Mouse (Mus musculus) c-Kit-negative CD71-positive TER-119-positive erythroid progenitor cells, embryonic 14.5 days (primary cell): ENCODE data around the gene Rag2.

Source experiments
- DNase-seq: peaks from one replicate; pipeline ENCODE4 v3.0.0-alpha.2; 2013; ENCODE audit warnings: low read depth, low spot score

Gene Rag2

DNA sequence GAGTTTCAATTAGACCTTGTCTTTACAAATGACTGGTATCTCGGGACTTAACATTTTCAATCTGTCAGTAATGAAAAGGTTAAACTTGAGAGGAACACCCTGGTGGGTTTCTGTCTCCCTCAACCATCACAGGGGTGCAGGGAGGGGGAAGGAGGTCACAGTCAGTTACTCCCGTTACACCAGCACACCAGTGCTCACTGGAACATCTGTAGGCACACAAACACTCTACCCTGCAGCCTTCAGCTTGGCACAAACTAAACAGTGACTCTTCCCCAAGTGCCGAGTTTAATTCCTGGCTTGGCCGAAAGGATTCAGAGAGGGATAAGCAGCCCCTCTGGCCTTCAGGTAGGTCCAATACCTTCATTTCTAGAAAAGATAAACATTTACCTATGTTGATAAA is at the start of gene Rag2:
Gene Rag2, plus strand, starts transcription at position 193 of the 400 bp plus-strand sequence.
- no peak for DNase-seq

DNA sequence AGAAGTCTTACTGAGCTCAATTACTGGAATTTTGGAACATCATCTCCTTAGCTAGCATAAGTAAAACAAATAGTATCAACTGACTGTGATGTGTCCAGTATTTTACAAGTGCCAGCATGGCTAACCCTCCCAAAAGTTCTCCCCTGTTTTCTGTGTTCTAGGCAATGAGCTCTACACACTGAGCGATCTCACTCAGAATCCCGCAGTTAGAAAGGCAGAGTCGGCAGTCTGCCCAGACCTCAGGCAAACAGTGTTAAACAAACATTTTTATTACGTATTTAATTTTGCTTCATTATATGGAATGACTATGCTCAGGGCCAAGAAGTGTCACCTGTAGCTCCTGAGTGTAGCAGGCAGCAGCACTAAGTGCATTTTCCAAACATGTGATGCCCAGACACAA is 47.3 kb upstream of the Rag2 start:
- no peak for DNase-seq

DNA sequence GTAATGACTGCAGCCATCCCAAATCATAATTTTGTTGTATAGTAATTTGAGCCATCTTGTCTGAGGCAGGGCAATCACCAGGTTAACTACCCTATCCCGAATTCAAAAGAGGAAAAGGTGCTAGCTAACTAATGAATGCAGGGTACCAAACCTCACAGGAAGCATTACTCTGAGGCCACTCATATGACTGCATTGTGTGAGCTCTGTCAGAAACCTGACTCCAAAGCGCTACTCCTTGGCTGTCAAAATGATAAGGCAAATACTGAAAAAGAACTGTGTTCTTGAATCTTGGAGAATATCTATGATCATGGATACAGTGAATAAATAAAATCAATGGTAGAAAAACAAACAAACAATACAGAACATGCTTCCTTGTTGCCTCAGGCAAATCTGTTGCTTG is 44.5 kb upstream of the Rag2 start:
- DNase-seq: no peak

DNA sequence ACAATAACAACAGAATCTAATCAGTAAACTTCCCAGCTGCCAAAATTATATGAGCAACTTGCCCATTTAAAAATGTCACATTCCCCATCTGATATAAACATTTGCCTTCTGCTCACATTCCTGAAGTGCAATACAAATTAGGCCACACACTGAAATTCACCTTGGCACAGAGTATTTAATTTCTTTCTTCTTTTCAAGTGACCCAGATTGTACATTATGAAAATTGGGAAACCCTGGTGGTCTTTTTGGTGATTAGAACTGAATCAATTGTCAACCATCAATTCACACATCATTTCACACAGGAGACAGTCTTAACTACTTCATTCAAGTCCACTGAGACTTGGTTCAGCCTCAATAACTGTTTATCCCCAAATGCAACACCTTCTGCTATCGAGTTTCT is 44.1 kb upstream of the Rag2 start:
- DNase-seq: no peak

DNA sequence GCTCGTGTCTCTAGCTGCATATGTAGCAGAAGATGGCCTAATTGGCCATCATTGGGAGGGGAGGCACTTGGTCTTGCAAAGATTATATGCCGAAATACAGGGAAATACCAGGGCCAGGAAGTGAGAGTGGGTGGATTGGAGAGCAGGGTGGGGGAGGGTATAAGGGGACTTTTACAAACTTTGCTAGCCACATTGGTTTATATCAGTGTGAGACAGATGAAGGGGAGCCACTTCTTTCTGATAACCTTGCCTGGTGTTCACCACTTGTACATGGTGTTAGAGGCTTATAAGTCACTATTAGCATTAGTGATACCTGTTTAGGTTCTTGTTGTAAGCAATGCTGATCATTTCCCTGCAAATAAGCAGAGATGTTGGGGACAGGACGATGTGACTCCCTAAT is 43.5 kb upstream of the Rag2 start:
- DNase-seq: no peak

DNA sequence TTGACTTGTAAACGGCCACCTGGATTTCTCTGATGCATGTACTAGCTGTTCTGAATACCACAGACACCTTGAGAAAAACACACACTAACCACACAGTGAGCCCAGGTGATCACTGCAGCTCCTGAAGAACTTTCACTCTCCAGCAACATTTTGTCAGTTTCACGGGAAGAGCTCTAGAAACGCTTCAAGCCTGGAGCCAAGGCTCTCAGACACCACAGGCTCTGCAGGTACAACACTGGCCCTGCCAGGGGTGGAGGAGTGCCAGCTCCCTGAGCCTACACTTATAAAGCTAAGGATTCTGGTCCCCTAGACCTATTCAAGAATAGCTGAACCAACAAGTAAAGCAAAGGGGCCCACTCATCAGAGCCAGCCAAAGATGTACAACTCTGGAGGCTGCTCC is 43.1 kb upstream of the Rag2 start:
- no peak for DNase-seq

DNA sequence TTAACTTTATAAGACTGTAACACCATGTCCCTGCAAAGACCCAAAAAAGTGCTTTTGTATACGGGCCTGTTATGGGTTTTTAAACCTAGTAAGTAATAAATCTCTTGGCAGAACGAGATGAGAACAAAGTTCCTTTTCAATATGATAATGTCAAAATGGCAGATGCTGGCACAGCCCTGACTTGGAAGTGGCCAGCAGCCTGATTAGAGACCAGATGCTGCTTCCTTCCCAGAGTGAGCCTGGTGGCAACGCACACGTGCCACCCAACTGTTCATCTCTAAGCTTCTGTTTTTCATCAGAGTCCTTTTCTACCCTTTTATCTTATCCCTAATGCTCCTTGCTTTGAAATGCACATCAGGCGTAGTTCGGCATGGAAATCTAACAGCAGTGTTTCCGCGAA is 33.2 kb upstream of the Rag2 start:
- no peak for DNase-seq

DNA sequence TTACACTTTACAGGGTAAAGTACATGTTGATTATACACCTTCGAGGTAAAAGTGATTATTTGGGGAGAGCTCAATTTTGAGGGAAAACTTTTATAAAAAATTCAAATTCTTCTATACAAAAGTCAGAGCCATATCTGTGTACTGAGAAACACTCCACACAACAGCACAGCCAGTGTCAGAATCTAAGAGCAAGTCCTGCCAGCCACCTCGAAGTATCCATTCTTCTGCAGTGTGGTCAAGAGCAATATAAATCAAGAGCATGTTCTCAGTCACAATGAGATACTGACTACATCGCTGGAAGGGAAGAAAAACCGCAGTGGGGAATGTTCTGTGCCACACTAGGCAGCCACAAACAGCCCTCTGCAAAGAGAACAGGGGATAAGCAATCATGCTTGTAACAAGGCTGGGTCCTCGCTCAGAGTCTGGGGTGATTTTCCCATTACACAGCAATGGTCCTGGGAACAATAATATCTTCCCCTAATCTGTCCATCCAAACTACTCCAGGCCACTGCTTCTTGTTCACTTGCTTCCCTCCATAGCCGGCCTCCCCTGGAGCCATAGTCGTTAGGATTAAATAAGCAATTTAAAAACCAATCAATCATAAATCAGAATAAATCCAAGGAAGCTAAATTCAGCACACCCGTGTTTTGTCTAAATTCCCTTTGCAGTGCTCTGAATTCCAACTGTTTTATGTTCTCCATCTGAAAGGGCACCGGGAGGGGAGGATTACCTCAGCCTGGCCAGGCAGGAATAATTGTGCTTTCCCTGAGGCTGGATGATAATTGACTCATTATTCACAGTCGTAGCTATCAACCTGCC is 32.3 kb upstream of the Rag2 start:
- DNase-seq: no peak

DNA sequence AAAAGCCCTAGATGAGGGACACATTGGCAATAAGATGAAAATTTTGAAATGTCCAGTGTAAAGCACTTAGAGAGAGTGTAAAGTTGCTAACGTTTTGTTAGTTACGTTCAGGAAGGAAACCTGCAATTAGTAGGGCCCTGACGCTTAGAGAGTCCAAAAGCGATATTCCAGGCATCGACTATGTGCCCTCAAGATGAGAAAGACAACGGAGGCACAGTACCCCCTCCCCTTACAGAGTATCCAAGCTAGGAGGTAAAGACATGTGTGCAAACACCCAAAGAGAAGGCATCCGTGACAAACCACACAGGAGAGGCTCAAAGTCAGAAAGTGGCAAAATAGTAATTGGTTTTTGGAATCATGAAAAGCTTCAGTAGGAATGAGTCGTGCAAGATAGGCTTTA is 31.6 kb upstream of the Rag2 start:
- DNase-seq: no peak

DNA sequence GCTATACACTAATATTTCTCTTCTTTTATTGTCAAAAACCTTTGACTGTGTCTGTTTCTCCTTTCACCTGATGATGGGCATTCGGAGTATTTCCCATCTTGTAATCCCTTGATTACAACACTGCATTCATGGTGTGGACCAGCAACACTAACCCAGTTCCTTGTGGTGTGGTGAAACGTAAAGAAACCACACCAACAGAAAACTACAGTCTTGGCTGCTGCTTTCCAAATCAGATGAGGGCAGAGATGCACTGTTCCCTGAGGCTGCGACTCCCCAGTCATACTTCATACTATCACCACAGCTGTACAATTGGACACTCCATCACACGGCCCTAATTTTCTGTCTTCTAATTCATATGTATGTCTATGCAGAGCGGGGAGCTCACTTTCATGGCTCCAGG is 29.8 kb upstream of the Rag2 start:
- DNase-seq: no peak

DNA sequence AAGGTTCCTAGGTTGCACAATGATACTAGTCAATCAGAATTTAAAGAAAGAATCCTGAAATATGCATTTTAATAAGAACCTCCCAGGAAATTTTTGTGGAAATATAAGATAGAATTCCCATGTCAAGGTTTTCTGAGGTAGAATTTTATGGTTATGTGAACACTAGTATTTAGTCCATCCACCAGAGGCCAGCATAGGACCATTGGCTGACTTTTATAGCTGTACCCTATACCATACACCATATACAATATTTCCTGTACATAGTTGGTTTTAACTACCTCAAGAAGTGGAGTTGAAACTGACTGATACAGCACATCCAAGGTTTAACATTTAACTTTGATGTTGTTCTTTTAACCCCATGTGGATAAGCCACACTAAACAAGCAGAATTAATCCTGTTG is 27.3 kb upstream of the Rag2 start:
- no peak for DNase-seq

DNA sequence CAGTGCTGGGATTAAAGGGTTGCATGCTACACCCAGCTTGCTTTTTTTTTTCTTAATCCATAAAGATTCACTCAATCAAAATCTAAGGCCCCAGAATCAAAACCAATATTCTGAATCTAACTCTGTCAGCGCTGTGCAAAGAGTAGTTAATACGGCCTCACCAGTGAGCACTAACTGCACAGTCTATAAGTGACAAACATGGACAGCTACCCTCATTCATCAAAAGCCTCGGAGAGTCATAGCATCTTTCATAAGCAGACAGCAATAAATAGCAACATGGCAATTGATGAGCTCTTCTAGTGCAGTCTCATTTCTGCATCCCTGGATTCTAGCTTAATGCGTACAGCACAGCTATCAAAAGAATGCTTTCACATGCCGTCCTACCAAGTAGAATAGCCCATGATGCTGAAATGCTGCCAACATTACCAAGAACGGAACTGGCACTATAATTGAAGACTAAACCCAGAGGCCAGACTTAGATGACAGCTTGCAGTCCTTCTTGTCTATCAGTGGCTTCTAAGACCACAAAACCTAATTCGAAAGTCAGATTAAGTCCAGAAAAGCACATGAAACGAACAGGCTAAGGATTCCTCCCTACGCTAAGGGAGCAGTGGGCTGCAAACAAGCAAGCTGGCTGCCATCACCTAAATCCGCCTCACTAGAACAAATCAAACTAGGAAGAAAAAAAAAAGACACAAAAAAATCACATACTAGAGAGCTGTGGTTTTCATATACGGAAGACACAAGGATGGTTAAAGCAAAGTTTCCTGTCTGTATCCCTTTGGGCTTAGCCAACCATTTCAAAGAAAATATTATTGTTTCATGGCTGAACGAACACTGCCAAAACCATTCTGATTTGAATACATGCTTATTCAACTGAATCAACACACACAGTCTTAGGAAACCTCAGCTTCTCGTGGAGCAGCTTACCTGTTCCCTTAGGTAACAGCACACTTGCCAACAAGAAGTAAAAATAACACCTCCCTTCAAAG is 26.0 kb upstream of the Rag2 start:
- no peak for DNase-seq

DNA sequence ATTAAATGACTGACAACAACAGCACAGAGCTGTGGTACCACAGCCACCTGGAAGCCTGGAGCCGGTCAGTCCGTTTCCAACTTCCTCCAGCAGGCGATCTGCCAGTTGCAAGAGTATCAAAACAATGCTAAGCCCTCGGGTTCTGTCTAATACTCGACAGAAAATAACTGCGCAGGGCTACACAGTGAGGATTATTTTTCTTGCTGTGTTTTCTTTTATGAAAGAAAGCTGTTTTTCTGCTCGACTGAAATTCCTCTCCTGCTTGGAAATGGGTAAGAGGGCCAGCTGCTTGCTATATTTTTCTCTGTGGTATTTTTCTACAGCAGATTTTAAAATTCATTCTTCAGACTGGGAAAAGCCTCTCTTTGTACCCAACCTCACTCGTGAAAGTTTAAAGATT is 23.8 kb upstream of the Rag2 start:
- DNase-seq: no peak

DNA sequence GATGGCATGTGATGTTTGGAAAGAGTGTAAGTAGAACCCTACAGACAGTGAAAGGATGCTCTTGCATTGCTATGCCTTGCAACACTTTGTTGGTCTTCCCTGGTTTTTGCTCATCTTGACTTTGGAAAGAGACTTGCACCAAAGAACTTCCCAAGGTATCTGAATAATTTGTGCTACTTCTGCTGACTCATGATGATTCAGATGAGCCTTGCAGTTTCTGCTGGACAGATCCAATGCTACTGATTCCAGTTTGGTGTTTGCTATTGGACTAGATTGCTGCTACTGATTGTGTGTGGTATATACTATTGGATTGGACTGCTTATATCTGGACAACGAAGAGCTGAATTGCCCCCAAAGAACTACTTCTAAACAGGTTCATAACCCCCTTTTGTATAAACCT is 21.4 kb upstream of the Rag2 start:
- DNase-seq: no peak

DNA sequence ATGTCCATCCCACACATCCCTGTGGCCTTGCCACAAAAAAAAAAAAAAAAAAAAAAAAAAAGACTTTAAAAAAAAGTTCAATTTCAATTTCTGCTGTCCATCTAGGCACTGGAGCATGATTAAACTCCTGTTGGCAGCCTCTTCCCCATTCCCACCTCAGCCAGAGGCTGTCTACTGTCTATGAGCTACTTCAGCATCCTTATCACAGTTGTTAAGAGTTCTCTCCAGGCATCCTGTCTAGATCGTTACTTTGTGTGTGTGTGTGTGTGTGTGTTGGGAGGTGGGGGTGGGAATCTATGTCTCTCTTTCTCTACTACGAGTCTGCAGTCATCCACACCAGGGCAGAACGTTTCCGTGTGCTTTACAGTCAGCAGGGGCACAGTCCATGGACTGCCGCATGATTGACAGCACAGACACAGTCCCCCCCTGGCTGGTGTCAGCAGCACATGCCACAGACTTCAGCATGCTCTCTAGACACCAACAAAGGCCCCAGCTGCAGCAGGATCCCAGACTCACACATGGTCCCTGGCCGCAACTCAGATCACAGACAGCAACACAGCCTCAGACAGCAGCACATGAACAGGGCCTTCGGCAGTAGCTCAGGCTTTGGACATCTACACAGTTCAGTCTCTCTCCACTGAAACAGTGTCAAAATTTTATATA is 16.2 kb upstream of the Rag2 start:
- no peak for DNase-seq

DNA sequence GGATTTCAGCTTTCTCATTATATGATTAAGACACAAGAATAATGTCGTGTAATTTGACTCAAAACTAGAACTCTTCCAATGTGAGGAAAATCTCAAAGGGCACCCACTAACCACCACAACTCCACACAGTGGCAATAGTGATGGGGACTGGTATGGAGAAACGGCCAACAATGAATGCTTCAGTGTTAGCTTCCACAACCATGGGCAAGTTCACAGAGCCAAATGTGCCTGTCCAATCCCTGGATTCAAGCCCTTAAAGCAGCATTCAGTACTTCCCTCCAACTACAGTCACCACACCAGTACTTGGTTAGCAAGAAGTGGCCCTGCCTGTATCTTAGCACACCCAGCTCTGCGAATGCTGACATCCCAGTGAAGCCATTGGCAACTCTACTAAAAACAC is 13.7 kb upstream of the Rag2 start:
- no peak for DNase-seq

DNA sequence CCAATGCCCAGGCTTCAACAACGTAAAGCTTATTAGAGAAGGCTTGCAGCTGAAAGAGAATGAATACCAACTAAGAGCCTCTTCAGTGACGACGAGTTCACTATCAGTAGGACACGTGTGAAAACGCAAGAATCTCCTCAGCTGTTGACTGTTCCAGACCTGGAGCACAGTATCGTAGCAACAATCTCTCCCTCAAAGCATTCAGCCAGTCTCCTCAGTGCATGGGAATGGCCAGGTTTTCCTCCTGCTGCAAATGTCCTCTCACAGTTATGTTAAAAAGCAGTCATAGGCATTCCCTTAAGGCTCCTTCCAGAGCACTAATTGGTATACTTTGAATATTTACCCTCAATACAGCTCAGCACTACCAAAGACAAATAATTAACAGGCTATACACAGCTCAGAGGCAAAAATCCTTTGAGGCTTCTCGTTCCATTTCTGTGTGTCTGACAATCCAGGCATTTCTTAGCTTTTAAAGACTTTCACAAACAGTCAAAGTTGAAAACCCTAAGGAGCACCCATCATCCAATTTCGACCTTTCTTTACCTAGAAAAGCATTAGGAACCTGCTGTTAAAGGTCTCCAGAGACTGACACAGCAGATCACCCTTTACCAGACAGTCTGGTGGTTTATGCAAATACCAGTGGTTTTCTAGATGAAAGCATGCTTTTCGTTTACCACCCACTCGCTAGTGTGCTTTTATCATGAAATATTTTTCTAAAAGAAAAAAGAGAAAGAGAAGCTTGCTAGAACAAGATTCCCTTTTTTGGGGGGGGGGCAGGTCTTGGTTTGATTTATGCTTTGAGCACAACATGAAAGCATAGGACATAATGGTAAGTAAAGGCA is 8.8 kb upstream of the Rag2 start:
- DNase-seq: no peak

DNA sequence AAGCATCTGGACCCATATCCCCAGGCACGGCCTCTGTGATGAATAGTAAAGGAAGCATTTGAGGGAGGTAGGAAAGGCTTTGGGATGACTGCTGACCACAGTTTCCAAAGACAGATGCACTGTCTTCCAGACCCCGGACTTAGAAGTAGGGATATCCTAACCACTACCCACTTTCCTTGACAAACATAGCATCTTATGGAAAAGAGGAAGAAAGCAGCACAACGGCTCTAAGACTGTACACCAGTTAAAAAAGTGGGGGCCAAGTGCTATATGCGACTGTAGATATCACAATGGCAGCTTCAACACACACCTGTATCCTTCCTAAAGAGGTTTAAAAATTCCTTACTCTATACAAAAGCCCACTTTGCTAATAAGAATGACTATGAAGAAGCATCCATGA is 6.1 kb upstream of the Rag2 start:
- DNase-seq: no peak

DNA sequence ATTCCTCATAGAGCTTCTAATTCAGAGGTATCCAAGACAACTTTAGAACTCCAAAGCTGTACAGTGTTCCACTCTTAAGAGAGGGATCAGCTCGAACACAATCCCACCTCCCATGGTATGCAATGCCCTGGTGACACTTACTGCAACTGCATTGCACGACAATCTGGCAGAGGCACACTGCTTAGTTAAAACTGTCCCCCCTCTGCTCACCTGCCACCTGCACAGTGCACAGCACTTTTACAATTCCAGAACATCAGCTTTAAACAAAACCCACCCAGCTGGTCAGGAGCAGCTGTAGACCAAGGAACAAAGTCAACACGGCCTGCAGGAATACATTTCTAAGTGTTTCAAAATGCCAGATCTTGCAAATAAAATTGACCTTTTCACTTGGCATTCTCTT is 3.6 kb upstream of the Rag2 start:
- no peak for DNase-seq

DNA sequence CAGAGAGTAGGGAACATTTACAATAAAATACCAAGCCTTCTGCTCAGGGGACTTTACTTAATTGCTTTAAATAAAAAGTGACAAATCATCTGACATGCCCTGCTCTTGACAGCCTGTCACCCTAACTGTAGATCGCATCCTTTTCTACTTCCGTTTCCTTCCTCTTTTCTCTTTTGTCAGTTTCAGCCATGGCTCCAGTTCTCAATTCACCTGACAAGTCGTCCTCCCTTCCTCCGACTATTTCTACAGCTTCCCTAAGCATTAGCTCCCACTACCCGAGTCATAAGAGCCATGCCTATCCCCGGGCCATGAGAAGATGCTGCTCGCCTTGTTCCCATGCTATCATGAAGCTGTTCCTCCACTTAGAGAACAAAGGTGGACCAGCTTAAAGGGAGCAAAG is 2.9 kb upstream of the Rag2 start:
- DNase-seq: no peak

DNA sequence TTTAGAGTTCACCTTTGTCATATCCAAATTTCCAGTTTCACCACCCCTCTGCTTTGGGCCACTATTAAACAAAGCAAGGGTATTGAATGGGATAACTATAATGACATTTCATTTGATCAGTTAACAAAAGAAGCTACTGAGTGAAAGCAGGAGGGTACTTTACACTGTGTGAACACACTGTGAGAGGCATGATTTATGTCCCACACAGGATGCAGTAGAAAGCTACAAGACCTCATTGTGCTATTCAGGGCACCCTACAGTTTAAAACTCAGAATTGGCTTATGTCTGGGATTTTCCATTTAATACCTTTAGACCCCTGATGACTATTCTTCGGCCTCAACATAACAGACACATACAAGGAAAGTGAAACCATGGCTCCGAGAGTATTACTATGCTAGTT is 1.5 kb upstream of the Rag2 start:
- DNase-seq: no peak
